Comparison of ENCODE assay signal across 8 mouse cellular contexts in the genomic region with DNA sequence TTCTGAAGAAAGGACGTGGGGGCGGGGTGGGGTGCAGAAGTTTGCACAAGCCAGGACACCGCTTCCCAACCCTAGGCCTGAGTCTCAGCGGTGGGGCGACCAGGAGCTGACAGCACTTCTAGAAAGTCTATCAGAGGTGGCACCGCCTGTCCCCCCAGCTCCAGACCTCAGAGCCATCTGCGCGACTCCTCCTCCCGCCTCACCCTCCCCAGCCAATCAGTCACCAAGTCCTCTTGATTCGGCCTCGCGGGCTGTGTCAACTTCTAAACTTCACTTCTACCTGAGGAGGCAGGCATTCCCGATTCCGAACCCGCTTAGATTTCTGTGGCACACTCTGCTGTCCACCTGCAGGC. TPM values are rescaled to one million over a fixed set of nuclear protein-coding genes. Genes with fewer than 3 reads are reported as not detected.
DNase-seq lines count a peak whose midpoint lies in the region; ATAC-seq lines count a peak whose summit lies in the region.

No protein-coding gene starts in this region.

- no peaks in the 10 kb centered on the region for H3K9me3 ChIP-seq in intestine, embryonic 15.5 days
- no peaks in the 10 kb centered on the region for H3K9me3 ChIP-seq in neural tube, embryonic 13.5 days

- DNase-seq in A20 (ENCODE audit: low read depth, low spot score), result peak; percentile 85
- DNase-seq in ZHBTc4 (ENCODE audit: low read depth, low spot score), result peak; percentile 83
- DNase-seq in gastrocnemius, postnatal 4 days (ENCODE audit: low spot score in 2 of 2), result peak; percentile 50 to 66
- peak; percentile 80 to 81 for DNase-seq in lung, adult 18-20 months
- DNase-seq in thymus, postnatal 4 days, result peak; percentile 61

- no peaks in the 10 kb centered on the region for H3K27me3 ChIP-seq in intestine, embryonic 15.5 days (replicated peaks)
- H3K27me3 ChIP-seq in neural tube, embryonic 13.5 days, result no peaks in the 10 kb centered on the region

- H3K4me2 ChIP-seq in intestine, embryonic 15.5 days (replicated peaks), result peak overlapping the region; percentile 88
- H3K4me2 ChIP-seq in neural tube, embryonic 13.5 days, result peak overlapping the region; percentile 99

- peak overlapping the region; percentile 97 for H3K9ac ChIP-seq in intestine, embryonic 15.5 days
- H3K9ac ChIP-seq in neural tube, embryonic 13.5 days, result peak overlapping the region; percentile 99

- H3K4me3 ChIP-seq in intestine, embryonic 15.5 days (replicated peaks), result peak overlapping the region; percentile 88
- peak overlapping the region; percentile 90 for H3K4me3 ChIP-seq in neural tube, embryonic 13.5 days

- H3K36me3 ChIP-seq in intestine, embryonic 15.5 days, result no peaks in the 10 kb centered on the region
- H3K36me3 ChIP-seq in neural tube, embryonic 13.5 days, result no peaks in the 10 kb centered on the region

- peaks cover 30% of the 10 kb centered on the region for H3K4me1 ChIP-seq in intestine, embryonic 15.5 days (replicated peaks)
- peaks cover 49% of the 10 kb centered on the region for H3K4me1 ChIP-seq in neural tube, embryonic 13.5 days (replicated peaks)

- WGBS in intestine, embryonic 15.5 days, result under 1% methylated on average over 15 of the region's 15 CpGs
- WGBS in neural tube, embryonic 13.5 days, result 2% methylated on average over 15 of the region's 15 CpGs

- H3K27ac ChIP-seq in intestine, embryonic 15.5 days, result peak overlapping the region; percentile 97
- H3K27ac ChIP-seq in neural tube, embryonic 13.5 days (replicated peaks), result peak overlapping the region; percentile 98

- peak; percentile 72 for ATAC-seq in common myeloid progenitor, adult 5-6 weeks (replicated peaks; ENCODE audit: low read depth, poor library complexity, severe bottlenecking)
- peak; percentile 63 for ATAC-seq in intestine, embryonic 15.5 days
- ATAC-seq in neural tube, embryonic 13.5 days (ENCODE audit: low read depth), result peak; percentile 26

RNA-seq across cellular contexts. Expression of a gene that starts 1.0 kb away (rescaled TPM):
- 8.1 and 14.6 TPM in 2 replicates for total RNA-seq in common myeloid progenitor, adult 5-6 weeks (2017)
- total RNA-seq in gastrocnemius, postnatal 4 days (2021), result 10 to 100 TPM; 24.7 to 29.8 TPM
- 22.8 and 23.5 TPM in 2 replicates for polyA plus RNA-seq in intestine, embryonic 15.5 days (2015; fragmentation: Nextera tagmentation; extraction: Ambion mirVana)
- 37.5 and 43.1 TPM in 2 replicates for polyA plus RNA-seq in neural tube, embryonic 13.5 days (2015; fragmentation: Nextera tagmentation; extraction: Ambion mirVana)

RNA-seq across cellular contexts. Expression of a gene that starts 51.6 kb away (rescaled TPM):
- total RNA-seq in common myeloid progenitor, adult 5-6 weeks (2017), result 0.09 TPM in 1 of 2 replicates, not detected in the other
- under 1 TPM; 0.26 to 0.37 TPM for total RNA-seq in gastrocnemius, postnatal 4 days (2021)
- polyA plus RNA-seq in intestine, embryonic 15.5 days (2015; fragmentation: Nextera tagmentation; extraction: Ambion mirVana), result 0.08 and 0.13 TPM in 2 replicates
- polyA plus RNA-seq in neural tube, embryonic 13.5 days (2015; fragmentation: Nextera tagmentation; extraction: Ambion mirVana), result 0.46 and 0.70 TPM in 2 replicates

Comparison
In these comparisons a context has a peak if more than half of its experiments do, and no peak if none do; other contexts are left out.
1. Peak in every context shown above with its lines: DNase-seq, ATAC-seq, H3K4me3 ChIP-seq and H3K27ac ChIP-seq.